23 mouse cellular contexts compared by ENCODE assay signal in genomic region chr11:44608646-44609045, GRCm38 (mm10). TPM values are rescaled to one million over a fixed set of nuclear protein-coding genes. Genes with fewer than 3 reads are reported as not detected.
DNase-seq lines count a peak whose midpoint lies in the region; ATAC-seq and TF ChIP-seq lines count a peak whose summit lies in the region.
"Had no signal": no experiment of that assay in that cellular context is flagged by ENCODE, and none has a peak within 500 bp of the region (broad histone marks: within the 10 kb centered on the region; RNA-seq: fewer than 3 reads in every experiment).

No protein-coding gene starts in this region.

- H3K9me3 ChIP-seq in kidney, embryonic 14.5 days (ENCODE audit: control insufficient read depth, low read length), result no peaks in the 10 kb centered on the region
- no peaks in the 10 kb centered on the region for H3K9me3 ChIP-seq in midbrain, embryonic 10.5 days (replicated peaks)
- H3K9me3 ChIP-seq in midbrain, embryonic 15.5 days, result no peaks in the 10 kb centered on the region
- no peaks in the 10 kb centered on the region for H3K9me3 ChIP-seq in CH12.LX (replicated peaks; ENCODE audit: low read length)
- H3K9me3 ChIP-seq: G1E had no signal

- TF ChIP-seq CTCF in CH12.LX (conservative IDR thresholded peaks at IDR 0.05 in 1 of 2, IDR thresholded peaks at IDR 0.05 in 1 of 2; ENCODE audit: low read depth in 2 of 2, low read length in 2 of 2), result no peak

- DNase-seq in heart, adult 11 months, result peak; percentile 64
- no peak for DNase-seq in heart, adult 8-10 months (ENCODE audit: low spot score)
- no peak for DNase-seq in kidney, adult 8-10 months
- DNase-seq in midbrain, embryonic 10.5 days (ENCODE audit: low spot score), result peak; percentile 7
- DNase-seq in CH12.LX (ENCODE audit: extremely low read depth), result no peak
- no peak for DNase-seq in urinary bladder, postnatal 4 days (ENCODE audit: low spot score in 2 of 2)
- DNase-seq: adrenal gland, adult 2 months; adrenal gland, adult 8-10 months; adrenal gland, postnatal 10 days; adrenal gland, postnatal 14 days; adrenal gland, postnatal 25 days; adrenal gland, postnatal 36 days; B cell, adult 2 months; cerebellum, adult 11 months; cerebellum, adult 11-12 months; cerebellum, adult 18-20 months had no signal

- H3K4me2 ChIP-seq in kidney, embryonic 14.5 days (replicated peaks; ENCODE audit: low read depth, low read length), result no peak overlapping the region
- H3K4me2 ChIP-seq in midbrain, embryonic 15.5 days, result no peak overlapping the region
- peak overlapping the region; percentile 33 for H3K4me2 ChIP-seq in CH12.LX (ENCODE audit: insufficient read depth, low read depth, poor library complexity, severe bottlenecking)

- TF ChIP-seq POLR2A in CH12.LX (IDR thresholded peaks at IDR 0.05; ENCODE audit: low read depth, low read length), result no peak

- H3K4me3 ChIP-seq in kidney, embryonic 14.5 days (ENCODE audit: low read length), result no peak overlapping the region
- no peak overlapping the region for H3K4me3 ChIP-seq in midbrain, embryonic 10.5 days
- H3K4me3 ChIP-seq in midbrain, embryonic 15.5 days, result no peak overlapping the region
- no peak overlapping the region for H3K4me3 ChIP-seq in CH12.LX (replicated peaks in 1 of 3; ENCODE audit: low read depth in 2 of 3, low read length in 2 of 3, poor library complexity in 1 of 3)

- 0 out of 2 replicates have a peak, but pooled peaks cover 3% of the 10 kb centered on the region for H3K79me2 ChIP-seq in CH12.LX (replicated peaks; ENCODE audit: control insufficient read depth, extremely low read depth, insufficient read depth, poor library complexity, severe bottlenecking)

- 0 out of 2 replicates have a peak overlapping the region, but pooled peaks have one; percentile 30 for H3K27ac ChIP-seq in kidney, embryonic 14.5 days (ENCODE audit: low read depth, low read length)
- no peak overlapping the region for H3K27ac ChIP-seq in midbrain, embryonic 10.5 days (replicated peaks)
- no peak overlapping the region for H3K27ac ChIP-seq in midbrain, embryonic 15.5 days
- peak overlapping the region; percentile 88 for H3K27ac ChIP-seq in CH12.LX (ENCODE audit: insufficient read depth, low read depth)

- dilution Hi-C loops in CH12.LX (cut with MboI; ENCODE audit: extremely low pct_ligation_motif_present, extremely low pct_unique_long_range_greater_than_20kb, low sequenced_read_pairs), result no loop called here

- TF ChIP-seq EP300 in CH12.LX (IDR thresholded peaks at IDR 0.05; ENCODE audit: low read length), result no peak

- no peak overlapping the region for H3K9ac ChIP-seq in kidney, embryonic 14.5 days (ENCODE audit: low read depth, low read length)
- no peak overlapping the region for H3K9ac ChIP-seq in midbrain, embryonic 15.5 days
- H3K9ac ChIP-seq in CH12.LX (ENCODE audit: insufficient read depth, low read depth), result peak overlapping the region; percentile 10; the same call in 1 of the 2 replicates

- in situ Hi-C loops in CH12.LX (cut with MboI; ENCODE audit: low pct_ligation_motif_present, low pct_unique_long_range_greater_than_20kb, low sequenced_read_pairs), result no loop called here

- ATAC-seq in kidney, embryonic 14.5 days (ENCODE audit: low FRiP score, low TSS enrichment), result no peak
- no peak for ATAC-seq in midbrain, embryonic 15.5 days (replicated peaks)
- ATAC-seq: activated CD4-positive, CD25-positive, alpha-beta regulatory T cell, adult 4 months; CD4-positive, CD25-positive, alpha-beta regulatory T cell, adult 4 months; Patski had no signal

- no peaks in the 10 kb centered on the region for H3K36me3 ChIP-seq in kidney, embryonic 14.5 days (ENCODE audit: control insufficient read depth, insufficient read depth, low read length)
- H3K36me3 ChIP-seq in midbrain, embryonic 10.5 days, result no peaks in the 10 kb centered on the region
- no peaks in the 10 kb centered on the region for H3K36me3 ChIP-seq in midbrain, embryonic 15.5 days (replicated peaks)
- peaks cover 0 to 8% of the 10 kb centered on the region in 2 experiments for H3K36me3 ChIP-seq in CH12.LX (replicated peaks in 1 of 2; ENCODE audit: control insufficient read depth in 1 of 2, insufficient read depth in 1 of 2, low read length in 1 of 2)
- H3K36me3 ChIP-seq: G1E had no signal

- 70% methylated on average over 11 of the region's 11 CpGs for WGBS in kidney, embryonic 14.5 days
- 89% methylated on average over 11 of the region's 11 CpGs for WGBS in midbrain, embryonic 10.5 days
- WGBS in midbrain, embryonic 15.5 days, result 87% methylated on average over 11 of the region's 11 CpGs

- peaks cover 11% of the 10 kb centered on the region; the same call in 1 of the 2 replicates for H3K4me1 ChIP-seq in kidney, embryonic 14.5 days (ENCODE audit: control insufficient read depth, insufficient read depth, low read length)
- peaks cover 24% of the 10 kb centered on the region for H3K4me1 ChIP-seq in midbrain, embryonic 10.5 days
- H3K4me1 ChIP-seq in midbrain, embryonic 15.5 days, result peaks cover 25% of the 10 kb centered on the region
- peaks cover 19 to 56% of the 10 kb centered on the region in 2 experiments for H3K4me1 ChIP-seq in CH12.LX (ENCODE audit: control insufficient read depth in 1 of 2, insufficient read depth in 2 of 2)

- peaks cover 17% of the 10 kb centered on the region for H3K27me3 ChIP-seq in kidney, embryonic 14.5 days (ENCODE audit: control insufficient read depth, insufficient read depth, low read length)
- peaks cover 26% of the 10 kb centered on the region for H3K27me3 ChIP-seq in midbrain, embryonic 10.5 days (ENCODE audit: low read depth, poor library complexity, severe bottlenecking)
- H3K27me3 ChIP-seq in midbrain, embryonic 15.5 days (replicated peaks), result peaks cover 14% of the 10 kb centered on the region
- H3K27me3 ChIP-seq in CH12.LX (replicated peaks), result no peaks in the 10 kb centered on the region
- H3K27me3 ChIP-seq: Patski had no signal

- no peak for TF ChIP-seq RAD21 in CH12.LX (IDR thresholded peaks at IDR 0.05; ENCODE audit: low read depth, low read length)

TF ChIP-seq in CH12.LX, 34 proteins besides CTCF, POLR2A, EP300 and RAD21:
- TF ChIP-seq POLR2AphosphoS2 (IDR thresholded peaks at IDR 0.05; ENCODE audit: low read depth, low read length), result no peak
- no peak for TF ChIP-seq CHD2 (IDR thresholded peaks at IDR 0.05; ENCODE audit: low read length)
- no peak for TF ChIP-seq TBP (conservative IDR thresholded peaks at IDR 0.05; ENCODE audit: low read depth, low read length)
- no peak for TF ChIP-seq GABPA (IDR thresholded peaks at IDR 0.05; ENCODE audit: insufficient replicate concordance, low read depth, low read length)
- no peak for TF ChIP-seq ELF1 (IDR thresholded peaks at IDR 0.05; ENCODE audit: low read depth, low read length)
- peak; percentile 54; the same call in 1 of the 2 replicates for TF ChIP-seq TCF12 (IDR thresholded peaks at IDR 0.05; ENCODE audit: low read depth, low read length)
- no peak for TF ChIP-seq SMC3 (IDR thresholded peaks at IDR 0.05; ENCODE audit: low read depth, low read length)
- no peak for TF ChIP-seq ZNF384 (IDR thresholded peaks at IDR 0.05; ENCODE audit: low read depth, low read length)
- TF ChIP-seq SIN3A (IDR thresholded peaks at IDR 0.05; ENCODE audit: low read length), result no peak
- TF ChIP-seq BHLHE40 (IDR thresholded peaks at IDR 0.05; ENCODE audit: low read depth, low read length), result no peak
- no peak for TF ChIP-seq ETS1 (conservative IDR thresholded peaks at IDR 0.05; ENCODE audit: low read depth, low read length)
- TF ChIP-seq ZMIZ1 (IDR thresholded peaks at IDR 0.05; ENCODE audit: low read depth, low read length), result no peak
- TF ChIP-seq HCFC1 (IDR thresholded peaks at IDR 0.05; ENCODE audit: low read depth, low read length), result 0 out of 2 replicates have a peak, but pooled peaks have one; percentile 8
- peak; percentile 44; the same call in 1 of the 2 replicates for TF ChIP-seq IRF4 (IDR thresholded peaks at IDR 0.05; ENCODE audit: low read depth, low read length)
- TF ChIP-seq USF1 (IDR thresholded peaks at IDR 0.05; ENCODE audit: low read depth, low read length), result no peak
- TF ChIP-seq MAX (IDR thresholded peaks at IDR 0.05; ENCODE audit: low read length), result no peak
- no peak for TF ChIP-seq NELFE (IDR thresholded peaks at IDR 0.05; ENCODE audit: low read depth, low read length)
- no peak for TF ChIP-seq JUND (conservative IDR thresholded peaks at IDR 0.05; ENCODE audit: low read depth, low read length)
- TF ChIP-seq MXI1 (IDR thresholded peaks at IDR 0.05; ENCODE audit: low read depth, low read length), result no peak
- no peak for TF ChIP-seq CHD1 (IDR thresholded peaks at IDR 0.05; ENCODE audit: low read depth, low read length)
- TF ChIP-seq MYC (IDR thresholded peaks at IDR 0.05; ENCODE audit: low read depth, low read length), result no peak
- TF ChIP-seq MAZ (IDR thresholded peaks at IDR 0.05; ENCODE audit: low read depth, low read length), result no peak

RNA-seq across cellular contexts. Expression of gene Ebf1, which starts 8.5 kb away (rescaled TPM):
- total RNA-seq in heart, adult 8-10 months (2022), result 10 to 100 TPM; 10.5 to 15.1 (median 11.7) TPM
- polyA plus RNA-seq in kidney, embryonic 14.5 days (2014; fragmentation: Nextera tagmentation; extraction: Ambion mirVana), result 19.9 and 26.9 TPM in 2 replicates
- 31.8 and 49.2 TPM in 2 replicates for polyA plus RNA-seq in midbrain, embryonic 10.5 days (2016; fragmentation: Nextera tagmentation; extraction: Ambion mirVana)
- 66.6 and 68.9 TPM in 2 replicates for polyA plus RNA-seq in midbrain, embryonic 15.5 days (2015; fragmentation: Nextera tagmentation; extraction: Ambion mirVana)
- total RNA-seq in CH12.LX (2012; rRNA removed) (24.9 and 37.8 TPM in 2 replicates), CH12.LX (2014; rRNA removed) (42.8 and 44.2 TPM in 2 replicates)
- 52.5 and 60.7 TPM in 2 replicates for polyA plus RNA-seq in CH12.LX (2012; ENCODE audit: insufficient read length, low read depth)
- total RNA-seq: MEL had no signal
- polyA plus RNA-seq: G1E had no signal

Comparison
In these comparisons a context has a peak if more than half of its experiments do, and no peak if none do; other contexts are left out.
1. DNase-seq: peak in heart, adult 11 months (single experiment) and midbrain, embryonic 10.5 days (single experiment); none in heart, adult 8-10 months (single experiment), kidney, adult 8-10 months (0 of 2), CH12.LX (single experiment) and urinary bladder, postnatal 4 days (0 of 2).
2. H3K27ac ChIP-seq: peak in kidney, embryonic 14.5 days (single experiment) and CH12.LX (single experiment); none in midbrain, embryonic 10.5 days (single experiment) and midbrain, embryonic 15.5 days (single experiment).